Mouse (Mus musculus) G1E (cell line): ENCODE data around the gene Traf3.

ENCODE experiments used
- CTCF ChIP-seq: IDR thresholded peaks from 2 replicates; pipeline ENCODE4 v1.5.1; 2012; ENCODE audit warnings: low read depth, low read length, inconsistent platforms, mixed read lengths
- GATA1 ChIP-seq: IDR thresholded peaks from 2 replicates; pipeline ENCODE4 v1.6.1; 2012; ENCODE audit warnings: borderline replicate concordance, low read length, inconsistent platforms, mixed read lengths
- GATA2 ChIP-seq: IDR thresholded peaks from 2 replicates; pipeline ENCODE4 v1.6.1; 2012; ENCODE audit warnings: low read depth, low read length, inconsistent platforms, borderline replicate concordance
- POLR2AphosphoS5 ChIP-seq: IDR thresholded peaks from 2 replicates; pipeline ENCODE4 v1.6.1; 2012; ENCODE audit warnings: low read depth, low read length, inconsistent platforms; ENCODE audit not compliant: insufficient replicate concordance
- TAL1 ChIP-seq: conservative IDR thresholded peaks from 2 replicates; pipeline ENCODE4 v1.6.1; 2012; ENCODE audit warnings: low read depth, low read length, inconsistent platforms, mixed read lengths

GRCm38 (mm10) chr12:111228488-111228887, 62.3 kb downstream of the Traf3 start:
- TF ChIP-seq TAL1, result no peak
- TF ChIP-seq POLR2AphosphoS5, result no peak
- TF ChIP-seq CTCF, result no peak
- TF ChIP-seq GATA1, result no peak
- no peak for TF ChIP-seq GATA2
